Mouse (Mus musculus) stomach, embryonic 16.5 days (tissue): Measurements from ENCODE around the gene Zfp462. TPM values are rescaled to one million over a fixed set of nuclear protein-coding genes. Genes with fewer than 3 reads are reported as not detected.

Experiments used
- ATAC-seq: fragments of 200-750 bp; cut with Nextera tagmentation; 2 replicates; pipeline ENCODE4 v1.8.0; 2017; ENCODE audit warnings: moderate number of reproducible peaks, moderate TSS enrichment; ENCODE audit not compliant: insufficient read depth, low FRiP score
- H3K27ac ChIP-seq: fragments of 300-500 bp; sonication (generic); 2 replicates; pipeline ENCODE4 v1.5.1; 2014; ENCODE audit warnings: low read length
- H3K27me3 ChIP-seq: fragments of 300-500 bp; sonication (generic); 2 replicates; pipeline ENCODE4 v1.6.1; 2014; ENCODE audit warnings: low read length, control low read depth, mixed read lengths; ENCODE audit not compliant: control insufficient read depth, insufficient read depth
- H3K36me3 ChIP-seq: fragments of 300-500 bp; sonication (generic); 2 replicates; pipeline ENCODE4 v1.6.1; 2014; ENCODE audit warnings: low read length; ENCODE audit not compliant: control insufficient read depth, insufficient read depth
- H3K4me1 ChIP-seq: fragments of 300-500 bp; sonication (generic); 2 replicates; pipeline ENCODE4 v1.6.1; 2014; ENCODE audit warnings: low read length, control low read depth, mixed read lengths; ENCODE audit not compliant: control insufficient read depth, insufficient read depth
- H3K4me2 ChIP-seq: fragments of 300-500 bp; sonication (generic); 2 replicates; pipeline ENCODE4 v1.6.1; 2014; ENCODE audit warnings: low read depth, low read length, mixed read lengths
- H3K4me3 ChIP-seq: fragments of 300-500 bp; sonication (generic); replicated peaks from 2 replicates; pipeline ENCODE4 v1.5.1; 2014; ENCODE audit warnings: mild to moderate bottlenecking, low read length
- H3K9ac ChIP-seq: fragments of 300-500 bp; sonication (generic); 2 replicates; pipeline ENCODE4 v1.6.1; 2014; ENCODE audit warnings: low read length
- H3K9me3 ChIP-seq: fragments of 300-500 bp; sonication (generic); replicated peaks from 2 replicates; pipeline ENCODE4 v1.6.1; 2016; ENCODE audit warnings: low read length, control low read depth; ENCODE audit not compliant: control insufficient read depth
- WGBS: fragments of 180-500 bp; shearing (Covaris S2); extraction: QIAGEN DNeasy Blood & Tissue Kit; methylation state at CpG from one replicate; pipeline ENCODE4 v1.1.7; 2014; 5-methylcytosine and 5-hydroxymethylcytosine counted together
- polyA plus RNA-seq: library from polyadenylated mRNA; unstranded; fragments of >200 nt; fragmentation: Nextera tagmentation; extraction: Ambion mirVana; gene quantifications from 2 replicates; pipeline ENCODE4 v1.2.1, GENCODE M21; 2015

Zfp462 gene
- polyA plus RNA-seq, 1 experiment from 2014 or later: 1.9 TPM

DNA sequence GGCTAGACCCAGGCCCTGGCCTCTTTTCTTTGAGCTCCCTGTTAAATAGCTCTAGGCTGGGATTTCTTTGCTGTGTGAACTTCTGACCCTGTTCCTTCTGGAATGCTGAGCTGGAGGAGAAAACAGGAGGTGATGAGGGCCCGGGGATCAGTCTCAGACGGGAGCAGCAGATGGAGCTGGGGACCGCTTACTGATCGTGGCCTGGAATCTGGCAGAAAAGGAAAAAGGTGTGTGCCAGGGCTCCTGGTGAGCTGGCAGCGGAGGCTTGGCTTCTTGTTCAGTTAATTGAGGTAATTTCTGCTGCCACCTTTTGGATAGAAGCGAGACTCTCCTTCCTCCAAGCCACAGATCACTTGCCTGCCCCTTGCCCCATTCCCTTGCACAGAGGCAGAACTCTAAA, 177.1 kb downstream of the Zfp462 start:
- Histone ChIP-seq H3K9me3 (no peaks in the 10 kb centered on the region), H3K36me3 (no peaks in the 10 kb centered on the region), H3K9ac (no peak overlapping the region), H3K4me3 (no peak overlapping the region), H3K27me3 (no peaks in the 10 kb centered on the region), H3K27ac (no peak overlapping the region), H3K4me2 (no peak overlapping the region), H3K4me1 (no peaks in the 10 kb centered on the region)
- 55% methylated on average over 6 of the region's 6 CpGs for WGBS
- no peak for ATAC-seq

DNA sequence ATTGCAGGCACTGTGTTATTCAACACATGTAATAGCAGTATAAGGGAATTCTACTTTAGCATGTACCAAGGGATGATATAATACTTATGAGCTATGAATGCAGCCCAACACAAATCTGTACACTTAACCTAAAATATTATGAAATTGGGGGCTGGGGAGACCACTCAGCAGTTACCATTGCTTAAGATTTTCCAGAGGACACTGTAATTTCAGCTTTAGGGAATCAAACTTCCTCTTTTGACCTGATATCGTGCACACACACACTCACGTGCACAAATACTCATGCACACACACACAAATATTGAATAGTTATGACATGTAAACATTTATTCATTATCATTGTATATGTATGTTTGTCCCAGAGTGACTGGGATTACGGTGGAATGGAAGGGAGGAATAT, 179.3 kb downstream of the Zfp462 start:
- no peaks in the 10 kb centered on the region for H3K4me1 ChIP-seq
- WGBS: 80% methylated on average over 3 of the region's 3 CpGs
- H3K36me3 ChIP-seq: no peaks in the 10 kb centered on the region
- H3K9ac ChIP-seq: no peak overlapping the region
- ATAC-seq: no peak
- no peak overlapping the region for H3K27ac ChIP-seq
- no peaks in the 10 kb centered on the region for H3K27me3 ChIP-seq
- no peak overlapping the region for H3K4me2 ChIP-seq
- H3K9me3 ChIP-seq: no peaks in the 10 kb centered on the region
- no peak overlapping the region for H3K4me3 ChIP-seq

DNA sequence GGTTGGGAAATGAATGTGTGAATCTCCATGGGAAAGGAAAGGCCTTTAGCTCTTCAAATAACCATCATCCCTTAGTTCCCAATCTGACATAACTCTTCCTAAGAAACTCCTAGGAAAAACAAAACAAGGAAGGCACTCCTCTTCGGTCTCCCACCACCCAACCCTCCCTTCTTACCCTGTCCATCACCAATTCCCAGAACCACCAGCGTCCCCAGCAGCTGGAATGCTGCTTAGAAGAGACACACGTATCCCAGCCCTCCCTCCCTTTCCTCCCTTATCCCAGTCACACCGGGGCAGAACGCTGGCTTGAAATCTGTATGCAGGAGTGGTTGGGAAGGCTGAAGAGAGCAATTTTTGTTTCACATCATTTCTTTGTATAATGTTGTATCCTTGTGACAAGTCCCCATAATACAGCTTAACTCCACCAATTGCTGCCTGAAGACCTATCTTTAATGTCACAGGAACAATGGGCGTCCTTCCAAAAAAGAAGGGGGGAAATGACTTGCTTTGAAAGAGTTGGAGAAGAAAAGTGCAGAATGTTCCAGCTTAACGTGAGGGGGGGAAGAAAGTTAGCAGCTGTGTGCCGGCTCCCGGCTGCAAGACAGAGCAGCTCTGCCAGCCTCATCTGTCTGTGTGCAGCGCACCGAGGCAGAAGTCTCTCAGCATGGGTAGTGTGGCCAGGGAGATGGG, 180.3 kb downstream of the Zfp462 start:
- no peak overlapping the region for H3K9ac ChIP-seq
- ATAC-seq: no peak
- peak overlapping the region; percentile 38 for H3K4me2 ChIP-seq
- no peaks in the 10 kb centered on the region for H3K9me3 ChIP-seq
- no peak overlapping the region; the same call in 1 of the 2 replicates for H3K27ac ChIP-seq
- no peak overlapping the region; the same call in 1 of the 2 replicates for H3K4me3 ChIP-seq
- WGBS: 40% methylated on average over 11 of the region's 11 CpGs
- no peaks in the 10 kb centered on the region for H3K27me3 ChIP-seq
- H3K36me3 ChIP-seq: no peaks in the 10 kb centered on the region
- no peaks in the 10 kb centered on the region for H3K4me1 ChIP-seq

DNA sequence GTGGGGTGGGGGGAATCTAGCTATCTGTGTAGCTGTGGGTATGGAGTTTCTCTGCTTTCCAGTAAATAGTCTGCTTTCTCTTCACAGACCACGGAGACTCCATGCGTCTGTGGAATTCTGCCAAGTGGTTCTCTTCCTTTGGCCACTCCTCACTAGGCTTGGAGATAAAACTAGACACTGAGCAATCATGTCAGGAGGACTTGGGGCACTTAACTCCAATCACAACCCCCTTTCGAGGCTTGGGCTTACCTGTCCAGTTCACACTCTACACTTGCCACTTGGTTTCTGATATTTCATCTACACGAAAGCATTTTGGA, 180.8 kb downstream of the Zfp462 start:
- Histone ChIP-seq H3K27me3 (no peaks in the 10 kb centered on the region), H3K4me2 (peak overlapping the region; percentile 38), H3K4me1 (no peaks in the 10 kb centered on the region), H3K27ac (no peak overlapping the region; the same call in 1 of the 2 replicates), H3K9me3 (no peaks in the 10 kb centered on the region), H3K36me3 (no peaks in the 10 kb centered on the region), H3K4me3 (no peak overlapping the region; the same call in 1 of the 2 replicates), H3K9ac (no peak overlapping the region)
- no peak for ATAC-seq
- 62% methylated on average over 4 of the region's 4 CpGs for WGBS

DNA sequence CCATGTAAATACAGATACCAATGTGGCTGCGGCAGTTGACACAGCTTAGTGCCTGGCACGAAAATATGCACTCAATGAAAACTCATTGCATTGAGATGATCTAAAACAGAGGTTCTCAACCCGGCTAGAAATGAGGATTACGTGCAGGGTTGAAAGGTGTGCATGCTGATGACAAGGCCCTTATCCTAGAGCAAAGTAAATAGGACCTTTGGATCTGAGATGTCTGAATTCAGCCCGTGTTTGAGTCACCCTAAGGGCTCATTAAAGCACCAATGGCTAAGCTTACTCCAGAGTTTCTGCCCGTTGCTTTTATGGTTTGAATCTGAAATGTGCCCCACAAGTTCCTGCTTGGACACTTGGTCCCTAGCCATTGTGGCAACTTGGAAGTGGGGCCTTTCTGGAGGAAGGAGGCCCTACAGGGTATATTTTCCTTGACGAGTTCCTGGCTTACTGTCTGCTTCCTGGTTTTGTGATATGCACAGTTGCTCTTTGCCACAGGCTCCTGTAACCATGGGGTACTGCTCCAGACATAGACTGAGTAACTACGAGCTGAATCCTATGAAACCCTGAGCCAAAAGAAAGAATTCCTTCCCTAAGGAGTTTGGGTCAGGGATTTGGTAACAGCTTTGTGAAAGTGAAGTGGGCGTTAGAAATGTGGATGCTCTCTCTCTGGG, 182.5 kb downstream of the Zfp462 start:
- ATAC-seq: no peak
- H3K4me2 ChIP-seq: no peak overlapping the region
- whole genome bisulfite sequencing: 81% methylated on average over 9 of the region's 9 CpGs
- H3K9me3 ChIP-seq: no peaks in the 10 kb centered on the region
- H3K27ac ChIP-seq: no peak overlapping the region
- H3K4me3 ChIP-seq: no peak overlapping the region
- no peaks in the 10 kb centered on the region for H3K36me3 ChIP-seq
- H3K27me3 ChIP-seq: no peaks in the 10 kb centered on the region
- H3K4me1 ChIP-seq: no peaks in the 10 kb centered on the region
- H3K9ac ChIP-seq: no peak overlapping the region

DNA sequence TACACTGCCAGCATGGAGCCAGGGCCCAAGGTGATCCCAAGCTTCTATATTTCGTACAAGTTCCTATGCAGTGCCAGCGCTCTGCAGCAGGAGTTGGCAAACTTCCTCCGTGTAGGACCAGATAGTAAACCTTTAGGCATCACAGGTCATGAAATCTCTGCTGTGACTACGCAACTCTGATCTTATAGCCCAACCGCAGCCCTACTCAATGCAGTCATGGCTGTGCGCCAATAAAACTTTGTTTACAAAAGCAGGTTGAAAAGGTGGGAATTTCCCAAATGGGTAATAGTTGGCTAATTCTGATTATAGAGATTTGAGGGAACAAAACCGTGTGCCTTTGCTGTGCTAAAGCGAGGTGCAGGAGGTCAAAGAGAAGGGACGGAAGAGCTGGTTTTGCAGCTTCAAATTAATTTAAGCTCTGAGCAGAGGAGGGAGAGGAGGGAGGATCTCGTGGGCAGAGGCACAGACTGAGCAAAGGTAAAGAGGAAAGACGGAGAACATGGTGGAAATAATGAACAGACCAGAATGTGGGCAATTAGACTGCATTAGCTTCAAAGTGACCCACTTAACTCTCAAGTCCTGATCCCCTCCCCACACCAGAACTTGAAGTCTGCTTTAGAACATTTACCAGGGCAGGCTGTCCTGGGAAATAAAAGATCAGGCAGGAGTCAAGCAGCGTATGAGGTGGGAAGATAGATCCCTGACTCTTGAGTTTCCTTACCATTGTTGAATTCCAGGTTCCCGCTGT, 183.4 kb downstream of the Zfp462 start:
- ATAC-seq: no peak
- H3K4me2 ChIP-seq: no peak overlapping the region
- H3K27ac ChIP-seq: no peak overlapping the region
- H3K9me3 ChIP-seq: no peaks in the 10 kb centered on the region
- no peak overlapping the region for H3K9ac ChIP-seq
- H3K4me1 ChIP-seq: no peaks in the 10 kb centered on the region
- no peaks in the 10 kb centered on the region for H3K36me3 ChIP-seq
- H3K4me3 ChIP-seq: no peak overlapping the region
- no peaks in the 10 kb centered on the region for H3K27me3 ChIP-seq
- 67% methylated on average over 13 of the region's 13 CpGs for WGBS
